Mouse (Mus musculus) brown adipose tissue, adult 24 weeks (tissue): ENCODE data around the gene Stk4. TPM values are rescaled to one million over a fixed set of nuclear protein-coding genes. Genes with fewer than 3 reads are reported as not detected.

Experiments
- H3K27ac ChIP-seq: fragments of 200-500 bp; replicated peaks from 2 replicates; pipeline ENCODE4 v1.5.1; 2012; ENCODE audit warnings: low read depth, mild to moderate bottlenecking, low read length
- H3K4me1 ChIP-seq: fragments of 200-500 bp; 2 replicates; pipeline ENCODE4 v1.6.1; 2012; ENCODE audit warnings: low read length, mixed read lengths; ENCODE audit not compliant: control insufficient read depth, insufficient read depth, insufficient read length
- H3K4me3 ChIP-seq: fragments of 200-500 bp; 2 replicates; pipeline ENCODE4 v1.5.1; 2012; ENCODE audit warnings: low read depth, mild to moderate bottlenecking, low read length, moderate library complexity; ENCODE audit not compliant: insufficient read depth
- polyA plus RNA-seq: library from polyadenylated mRNA; stranded (reverse); fragments of >200 nt; gene quantifications from 2 replicates; pipeline ENCODE4 v1.2.4, GENCODE M21; 2012; ENCODE audit not compliant: missing spikeins, insufficient read depth, insufficient read length

Stk4 gene
- polyA plus RNA-seq, 1 experiment: 16.8 TPM

GRCm38 (mm10) chr2:164190576-164190975 lies 120.5 kb downstream of the Stk4 start, which contains the start of gene Wfdc12:
Gene Wfdc12 (minus strand): TSS chr2:164190608.
- H3K27ac ChIP-seq: no peak within 1 kb of the TSS
- no peak within 1 kb of the TSS for H3K4me3 ChIP-seq
- no peaks in the 10 kb centered on the region for H3K4me1 ChIP-seq

GRCm38 (mm10) chr2:164192279-164192678 lies 122.2 kb downstream of the Stk4 start:
- no peaks in the 10 kb centered on the region for H3K4me1 ChIP-seq
- no peak overlapping the region for H3K27ac ChIP-seq
- no peak overlapping the region for H3K4me3 ChIP-seq

GRCm38 (mm10) chr2:164194959-164195630 lies 125.0 kb downstream of the Stk4 start:
- Histone ChIP-seq H3K4me3 (no peak overlapping the region), H3K4me1 (no peaks in the 10 kb centered on the region), H3K27ac (no peak overlapping the region)

- H3K4me1 ChIP-seq: no peaks in the 10 kb centered on the region
Measured at GRCm38 (mm10) chr2:164195971-164196699, 126.0 kb downstream of the Stk4 start.

GRCm38 (mm10) chr2:164196700-164196990 lies 126.5 kb downstream of the Stk4 start:
- Histone ChIP-seq H3K27ac (no peak overlapping the region), H3K4me1 (no peaks in the 10 kb centered on the region), H3K4me3 (no peak overlapping the region)

More at GRCm38 (mm10) chr2:164195971-164196699, 126.0 kb downstream of the Stk4 start:
- Histone ChIP-seq H3K4me3 (no peak overlapping the region), H3K27ac (no peak overlapping the region)

GRCm38 (mm10) chr2:164199626-164200327 lies 129.7 kb downstream of the Stk4 start, which contains the start of gene Wfdc15a:
Gene Wfdc15a (minus strand): TSS chr2:164200130.
- Histone ChIP-seq H3K27ac (no peak within 1 kb of the TSS), H3K4me1 (no peaks in the 10 kb centered on the region)

More at GRCm38 (mm10) chr2:164199626-164200327, 129.7 kb downstream of the Stk4 start, which contains the start of gene Wfdc15a:
- H3K4me3 ChIP-seq: no peak within 1 kb of the TSS

Other genes starting within 250 kb of the Stk4 start
- gene Ccn5, start 249.5 kb upstream of the Stk4 start, polyA plus RNA-seq: 0.88 and 0.99 TPM in 2 replicates
- gene Kcnk15, start 216.7 kb upstream of the Stk4 start, polyA plus RNA-seq: not detected in 2 replicates
- gene Rims4, start 151.6 kb upstream of the Stk4 start, polyA plus RNA-seq: 5.5 and 9.0 TPM in 2 replicates
- gene Ywhab, start 75.4 kb upstream of the Stk4 start, polyA plus RNA-seq: 226 and 247 TPM in 2 replicates
- not detected in 2 replicates for gene Pabpc1l, start 44.9 kb upstream of the Stk4 start, polyA plus RNA-seq
- gene Tomm34, start 847 bp downstream of the Stk4 start, polyA plus RNA-seq: 16.4 and 21.0 TPM in 2 replicates
- gene Kcns1, start 100.8 kb downstream of the Stk4 start, polyA plus RNA-seq: not detected in 2 replicates
- gene Wfdc5, start 112.4 kb downstream of the Stk4 start, polyA plus RNA-seq: not detected in 2 replicates
- not detected in 2 replicates for gene Wfdc12, start 120.3 kb downstream of the Stk4 start, polyA plus RNA-seq
- gene Wfdc15a, start 129.8 kb downstream of the Stk4 start, polyA plus RNA-seq: not detected in 2 replicates
- gene Wfdc15b, start 151.3 kb downstream of the Stk4 start, polyA plus RNA-seq: not detected in 2 replicates
- not detected in 2 replicates for gene Svs2, start 168.1 kb downstream of the Stk4 start, polyA plus RNA-seq
- not detected in 2 replicates for gene Svs3b, start 186.3 kb downstream of the Stk4 start, polyA plus RNA-seq
- gene Svs4, start 208.1 kb downstream of the Stk4 start, polyA plus RNA-seq: not detected in 2 replicates
- not detected in 2 replicates for gene Svs3a, start 218.9 kb downstream of the Stk4 start, polyA plus RNA-seq
- not detected in 2 replicates for gene Svs6, start 246.4 kb downstream of the Stk4 start, polyA plus RNA-seq